Mouse (Mus musculus) neutrophil, adult 5-6 weeks (primary cell): ENCODE measurements around the gene Cyp4f37. TPM values are rescaled to one million over a fixed set of nuclear protein-coding genes. Genes with fewer than 3 reads are reported as not detected.

Experiments used
- ATAC-seq: fragments of 151-379, 151-347 bp; 2 replicates; pipeline ENCODE4 v1.8.0; 2017; ENCODE audit warnings: mild to moderate bottlenecking, moderate TSS enrichment; ENCODE audit not compliant: insufficient number of reproducible peaks, poor library complexity, low FRiP score, severe bottlenecking; ENCODE audit errors: extremely low read depth
- total RNA-seq: library from RNA; stranded (forward); fragments of 200-1000 nt; gene quantifications from 2 replicates; pipeline ENCODE4 v1.2.3, GENCODE M21; 2017

The Cyp4f37 gene
- total RNA-seq, 1 experiment from 2014 or later: 0.12 TPM

DNA sequence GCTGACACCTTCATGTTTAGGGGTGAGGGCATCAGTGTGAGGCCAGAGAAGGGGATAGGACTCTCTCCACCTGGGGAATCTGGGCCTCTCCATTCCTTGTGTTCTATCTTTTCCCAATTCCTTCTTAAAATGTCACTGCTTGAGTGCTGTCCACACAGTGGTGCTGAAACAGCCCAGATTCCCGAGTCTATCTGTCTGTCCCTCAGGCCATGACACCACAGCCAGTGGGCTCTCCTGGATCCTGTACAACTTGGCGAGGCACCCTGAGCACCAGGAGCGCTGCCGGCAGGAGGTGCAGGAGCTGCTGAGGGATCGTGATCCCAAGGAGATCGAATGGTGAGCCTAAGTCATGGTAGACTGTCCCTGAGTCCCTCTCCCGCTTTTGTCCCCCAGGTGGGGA is 52.9 kb downstream of the Cyp4f37 start:
- ATAC-seq: no peak

DNA sequence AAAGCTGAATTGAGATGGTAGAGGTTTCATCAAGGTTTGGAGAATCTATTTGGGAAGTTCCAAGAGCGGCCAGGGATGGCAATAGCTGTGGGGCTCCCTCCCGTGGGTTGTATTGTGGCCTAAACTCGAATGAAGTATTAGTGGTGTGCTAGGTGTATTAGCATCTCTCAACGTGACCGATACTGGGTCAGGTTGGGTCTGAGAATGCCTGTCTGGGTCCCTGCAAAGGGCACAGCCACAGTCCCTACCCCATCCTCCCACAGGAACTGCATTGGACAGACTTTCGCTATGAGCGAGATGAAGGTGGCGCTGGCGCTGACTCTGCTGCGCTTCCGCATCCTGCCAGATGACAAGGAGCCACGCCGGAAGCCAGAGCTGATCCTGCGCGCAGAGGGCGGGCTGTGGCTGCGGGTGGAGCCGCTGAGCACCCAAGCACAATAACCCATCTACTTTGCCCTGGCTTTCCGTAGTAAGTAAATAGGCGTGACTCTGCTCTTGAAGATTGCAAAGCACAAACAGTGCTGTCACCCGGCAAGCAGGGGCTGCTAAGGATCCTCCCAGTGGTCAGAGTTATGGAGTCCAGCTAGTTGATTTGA is 55.0 kb downstream of the Cyp4f37 start:
- ATAC-seq: no peak

DNA sequence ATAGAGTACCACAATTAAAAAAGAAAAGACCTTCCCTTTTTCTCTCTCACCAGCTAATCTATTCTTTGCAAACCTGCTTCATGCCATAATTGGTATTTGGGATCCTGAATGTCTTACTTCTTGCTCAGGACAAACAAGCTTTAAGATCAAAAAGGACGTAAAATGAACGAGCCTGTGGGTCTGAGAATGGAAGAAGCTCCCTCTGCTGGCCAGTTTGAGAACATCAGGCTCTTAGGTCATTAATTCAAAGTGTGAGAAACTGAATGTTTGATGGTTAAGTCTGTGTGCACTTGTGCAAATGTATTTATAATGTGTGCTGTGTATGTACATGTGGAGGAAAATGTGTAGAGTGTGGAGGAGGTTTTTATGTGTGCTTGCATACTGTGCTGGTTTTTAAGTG is 59.3 kb downstream of the Cyp4f37 start:
- ATAC-seq: peak; percentile 48; the same call in 1 of the 2 replicates

- no peak for ATAC-seq
These were observed 64.1 kb downstream of the Cyp4f37 start, which contains the start of gene Cyp4f15 for GRCm38 (mm10) chr17:32685048-32685750. Gene Cyp4f15, plus strand, starts transcription at chr17:32685627.

Other genes with a start within 250 kb of the Cyp4f37 start
- gene Wiz, start 231.9 kb upstream of the Cyp4f37 start, total RNA-seq: 9.1 and 12.3 TPM in 2 replicates
- 190 and 210 TPM in 2 replicates for gene Rasal3, start 217.7 kb upstream of the Cyp4f37 start, total RNA-seq
- gene Pglyrp2, start 197.1 kb upstream of the Cyp4f37 start, total RNA-seq: 8.3 and 8.8 TPM in 2 replicates
- not detected in 2 replicates for gene Cyp4f39, start 168.6 kb upstream of the Cyp4f37 start, total RNA-seq
- gene Cyp4f17, start 115.3 kb upstream of the Cyp4f37 start, total RNA-seq: 0.49 and 1.0 TPM in 2 replicates
- 7.4 and 10.9 TPM in 2 replicates for gene Cyp4f16, start 84.8 kb upstream of the Cyp4f37 start, total RNA-seq
- gene Cyp4f40, start 37.6 kb downstream of the Cyp4f37 start, total RNA-seq: not detected in 2 replicates
- not detected in 2 replicates for gene Cyp4f15, start 64.3 kb downstream of the Cyp4f37 start, total RNA-seq
- 54.6 and 57.0 TPM in 2 replicates for gene Zfp871, start 167.0 kb downstream of the Cyp4f37 start, total RNA-seq
- gene Zfp811, start 188.6 kb downstream of the Cyp4f37 start, total RNA-seq: not detected in 2 replicates
- gene Zfp799, start 209.0 kb downstream of the Cyp4f37 start, total RNA-seq: 4.9 and 12.2 TPM in 2 replicates